Mouse (Mus musculus) layer of hippocampus, adult 18-20 months (tissue): ENCODE results near the gene Bola2. TPM values are rescaled to one million over a fixed set of nuclear protein-coding genes. Genes with fewer than 3 reads are reported as not detected.
"Not testable (repeated sequence)": the region's sequence is repeated elsewhere in the genome, so short reads cannot be mapped to it uniquely, and the experiment has no call there.

Source experiments
- DNase-seq, 2 experiments: peaks; one replicate each; pipeline ENCODE4 v3.0.0; 2022; ENCODE audit warnings: low spot score in 2 of 2
- total RNA-seq, 2 experiments: library from RNA; stranded (reverse); gene quantifications; 2 replicates each; pipeline ENCODE4 v1.2.3; 2021

Gene Bola2
- total RNA-seq, 2 experiments from 2014 or later: 105 to 106 TPM

DNA sequence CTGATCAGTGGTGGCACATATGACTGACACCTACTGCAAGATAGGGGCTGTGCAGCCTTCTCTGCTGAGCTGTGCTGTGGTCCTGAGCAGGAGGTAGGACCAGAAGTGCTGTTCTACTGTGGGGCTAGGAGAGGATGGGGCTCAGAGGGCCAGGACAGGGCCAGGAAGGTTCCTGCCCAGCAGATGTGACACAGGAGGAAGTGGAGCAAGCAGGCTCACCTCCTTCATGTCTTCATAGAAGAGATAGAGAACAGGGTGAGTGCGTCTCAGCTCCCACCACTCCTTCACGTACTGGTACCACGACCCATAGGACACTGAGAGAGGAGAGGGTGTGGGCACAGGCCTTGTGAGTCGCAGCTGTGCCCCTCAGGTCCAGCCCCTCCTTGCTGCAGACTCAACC, 7.0 kb upstream of the Bola2 start:
- DNase-seq: not testable (repeated sequence)

DNA sequence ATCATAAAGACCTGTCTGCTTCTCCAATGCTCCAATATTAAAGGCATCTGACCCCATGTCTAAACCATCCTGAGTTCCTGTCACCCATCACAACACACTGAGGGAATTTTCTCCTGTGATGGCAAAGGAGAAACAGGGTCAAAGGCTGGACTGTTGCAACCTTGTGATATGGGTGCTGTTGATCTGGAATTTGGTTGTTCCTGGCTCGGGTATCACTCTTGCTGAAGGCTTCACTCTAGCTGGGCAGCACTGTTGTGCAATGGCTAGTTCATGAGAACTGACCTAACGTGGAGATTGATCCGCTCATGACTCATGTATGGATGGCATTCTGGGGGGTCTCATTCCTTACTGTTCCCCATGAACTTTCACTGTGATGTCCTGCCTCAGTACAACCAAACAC, 6.2 kb upstream of the Bola2 start:
- no peak for DNase-seq

DNA sequence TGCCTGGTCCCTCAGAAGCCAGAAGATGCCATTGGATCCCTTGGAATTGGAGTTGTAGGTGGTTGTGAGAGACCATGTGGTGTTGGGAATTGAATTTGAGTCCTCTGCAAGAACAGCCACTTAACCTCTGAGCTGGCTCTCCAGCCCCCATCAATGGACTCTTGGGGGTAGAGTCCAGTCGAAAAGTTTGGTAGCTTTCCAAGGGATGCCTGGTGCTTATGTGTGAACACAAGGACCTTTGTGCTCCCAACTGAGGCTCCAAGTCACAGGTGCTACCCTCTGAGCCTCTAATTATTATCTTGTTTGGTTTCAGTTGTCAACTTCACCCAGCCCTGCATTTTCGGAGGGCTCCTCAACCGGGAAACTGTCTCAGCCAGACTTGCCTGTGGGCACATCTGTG, 4.5 kb upstream of the Bola2 start:
- DNase-seq: no peak

DNA sequence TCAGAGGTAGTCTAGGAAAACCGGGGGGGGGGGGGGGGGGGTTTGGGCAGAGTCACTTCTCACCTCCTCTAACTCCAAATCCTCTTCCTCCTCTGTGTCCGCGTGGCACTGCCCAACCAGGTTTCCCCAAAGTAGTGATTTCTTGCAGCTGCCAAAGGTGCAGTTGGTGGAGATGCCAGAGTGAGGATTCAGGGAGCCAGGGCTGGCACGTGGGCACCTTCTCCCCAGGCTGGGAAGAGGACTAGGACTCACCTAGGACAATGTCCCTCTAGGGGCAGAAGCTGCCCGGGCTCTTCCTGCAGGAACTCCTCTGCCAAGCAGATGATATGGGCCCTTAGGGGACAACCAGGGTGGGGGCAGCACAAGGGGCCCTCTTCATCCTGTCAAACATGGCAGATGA, 3.5 kb upstream of the Bola2 start:
- DNase-seq: no peak

DNA sequence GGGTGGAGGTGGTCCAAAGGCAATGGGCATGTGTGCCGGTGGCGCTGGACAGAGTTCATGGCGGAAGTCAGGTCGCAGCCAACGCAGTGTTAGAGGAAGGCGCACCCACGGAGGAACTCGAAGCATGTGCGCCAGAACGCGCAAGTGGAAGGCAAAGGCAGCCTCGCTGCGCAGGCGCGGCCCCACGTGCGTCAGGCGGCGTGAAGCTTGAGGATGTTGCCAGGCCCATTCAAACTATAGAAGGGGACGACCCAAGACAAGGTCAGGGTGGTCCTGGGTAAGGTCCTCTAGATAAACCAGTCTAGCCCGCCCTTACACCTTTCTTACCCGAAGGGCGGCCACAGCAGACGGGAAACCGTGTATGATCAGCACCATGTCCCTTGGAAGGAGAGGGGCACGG, 2.8 kb upstream of the Bola2 start:
- no peak for DNase-seq

DNA sequence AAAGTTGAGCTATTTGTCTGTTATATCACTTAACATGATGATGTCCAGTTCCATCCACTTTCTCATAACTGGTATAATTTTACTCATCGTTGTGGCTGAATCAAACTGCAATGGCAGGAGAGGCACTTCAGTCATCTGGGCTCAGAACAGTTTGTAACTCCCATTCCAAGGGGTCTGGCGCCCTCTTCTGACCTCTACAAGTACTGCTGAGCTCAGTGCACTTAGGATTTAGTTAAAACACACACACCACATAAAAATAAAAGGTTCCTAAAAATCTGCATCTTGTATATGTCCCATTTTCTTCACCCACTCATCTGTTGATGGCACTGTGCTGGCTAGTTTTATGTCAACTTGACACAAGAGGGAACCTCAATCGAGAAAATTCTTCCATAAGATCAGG, 1.9 kb upstream of the Bola2 start:
- DNase-seq: peak; percentile 64 to 90

DNA sequence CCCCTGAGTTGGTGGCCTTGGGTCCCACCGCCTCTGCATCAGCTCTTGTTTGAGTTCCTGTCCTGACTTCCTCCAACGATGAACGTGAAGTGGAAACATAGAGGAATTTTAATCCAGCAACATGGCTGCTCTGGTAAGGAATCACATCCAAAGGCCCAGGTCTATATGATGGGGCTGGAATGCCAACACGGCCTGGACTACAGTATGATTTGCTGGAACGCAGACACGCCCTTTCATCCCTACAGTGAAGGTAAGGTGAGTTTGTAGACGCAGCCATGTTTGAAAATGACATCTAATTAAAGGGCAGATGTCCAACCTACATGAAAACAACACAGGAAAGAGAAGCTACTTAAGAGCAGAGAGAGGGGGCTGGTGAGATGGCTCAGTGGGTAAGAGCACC, 1.4 kb upstream of the Bola2 start:
- DNase-seq: no peak

DNA sequence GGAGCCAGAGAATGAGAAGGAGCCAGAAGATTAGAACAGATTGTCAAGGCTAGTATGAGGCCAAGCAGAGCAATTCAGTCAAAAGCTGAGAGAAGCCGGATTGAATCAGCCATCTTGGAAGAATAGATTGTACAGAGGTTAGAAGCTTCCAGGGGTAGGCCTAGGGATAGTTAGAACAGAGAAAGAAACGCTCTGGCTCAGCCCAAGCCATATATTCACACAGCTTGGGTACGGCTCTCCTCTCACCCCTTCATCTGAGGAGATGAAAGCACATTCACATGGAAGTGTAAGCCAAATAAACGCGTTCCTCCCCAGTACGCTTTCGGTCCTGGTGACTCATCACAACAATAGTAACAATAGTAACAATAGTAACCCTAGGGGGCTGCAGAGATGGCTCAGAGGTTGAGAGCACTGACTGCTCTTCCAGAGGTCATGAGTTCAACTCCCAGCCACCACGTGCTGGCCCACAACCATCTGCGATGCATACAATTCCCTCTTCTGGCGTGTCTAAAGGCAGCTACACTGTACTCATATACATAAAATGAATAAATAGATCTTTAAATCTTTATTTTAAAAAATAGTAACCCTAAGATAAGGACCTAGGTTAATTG, 655 bp upstream of the Bola2 start:
- peak in 1 of 2 experiments; percentile 16 for DNase-seq

DNA sequence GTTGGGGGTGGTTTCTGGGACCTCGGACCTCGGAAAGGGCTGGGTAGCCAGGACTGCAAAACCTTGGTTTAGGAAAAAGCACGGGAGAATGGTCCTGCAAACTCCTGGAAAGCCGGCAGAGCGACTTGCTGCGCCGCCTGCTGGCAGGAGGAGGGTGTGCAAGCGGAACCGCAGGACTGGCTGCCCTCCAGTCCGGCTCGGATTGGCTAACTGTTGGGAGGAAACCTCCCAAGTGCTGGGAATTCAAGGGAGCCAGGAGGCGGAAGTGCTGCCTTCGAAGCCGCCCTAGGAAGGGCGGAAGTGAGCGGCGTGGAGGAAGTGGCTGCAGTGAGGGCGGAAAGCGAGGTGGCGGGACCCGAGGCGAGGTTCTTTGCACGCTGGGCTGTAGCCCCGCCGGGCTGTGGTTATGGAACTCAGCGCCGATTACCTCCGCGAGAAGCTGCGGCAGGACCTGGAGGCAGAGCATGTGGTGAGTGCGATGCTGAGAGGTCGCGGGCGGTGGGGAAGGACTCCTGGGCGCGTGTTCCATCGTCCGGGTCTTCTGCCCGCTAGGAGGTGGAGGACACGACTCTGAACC, 518 bp downstream of the Bola2 start, which contains the start of gene Slx1b:
Gene Slx1b (minus strand): TSS at position 154 of the 577 bp plus-strand sequence.
- DNase-seq: peak; percentile 95 to 97

DNA sequence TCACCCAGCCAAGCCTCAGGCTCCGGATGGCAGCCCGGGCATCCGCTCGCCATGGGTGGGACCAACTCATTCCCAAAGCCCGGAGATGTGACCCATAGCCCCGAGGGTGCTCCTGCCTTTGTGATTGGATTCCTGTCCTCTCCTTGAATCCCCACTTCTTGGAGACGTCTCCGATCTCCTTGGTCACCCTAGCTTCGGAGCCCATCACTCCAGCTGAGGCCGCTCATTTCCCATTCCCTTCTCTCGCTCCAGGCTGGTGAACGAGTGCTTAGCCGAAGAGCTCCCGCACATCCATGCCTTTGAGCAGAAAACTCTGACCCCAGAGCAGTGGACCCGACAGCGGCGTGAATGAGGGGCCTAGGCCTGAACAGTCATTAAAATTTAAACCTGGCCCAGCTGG, 1.1 kb downstream of the Bola2 start:
- DNase-seq: no peak

DNA sequence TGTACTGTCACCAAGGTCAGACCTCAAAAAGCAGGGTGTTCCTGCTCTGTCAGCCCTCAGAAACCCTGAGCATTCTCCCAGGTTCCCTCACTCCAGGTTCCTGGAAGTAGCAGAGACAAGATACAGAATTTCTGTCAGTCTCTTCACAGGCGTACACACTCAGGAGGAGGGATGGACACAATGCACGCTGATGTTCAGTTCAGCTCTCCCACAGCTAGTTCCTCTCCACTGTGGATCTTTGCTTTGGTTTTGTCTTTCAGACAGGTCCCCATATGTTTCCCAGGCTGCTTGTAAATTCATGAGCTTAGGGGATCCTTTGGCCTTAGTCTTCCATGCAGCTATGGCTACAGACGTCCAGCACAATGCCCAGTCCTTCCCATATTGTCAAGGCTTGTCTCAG, 1.7 kb downstream of the Bola2 start:
- DNase-seq: no peak

DNA sequence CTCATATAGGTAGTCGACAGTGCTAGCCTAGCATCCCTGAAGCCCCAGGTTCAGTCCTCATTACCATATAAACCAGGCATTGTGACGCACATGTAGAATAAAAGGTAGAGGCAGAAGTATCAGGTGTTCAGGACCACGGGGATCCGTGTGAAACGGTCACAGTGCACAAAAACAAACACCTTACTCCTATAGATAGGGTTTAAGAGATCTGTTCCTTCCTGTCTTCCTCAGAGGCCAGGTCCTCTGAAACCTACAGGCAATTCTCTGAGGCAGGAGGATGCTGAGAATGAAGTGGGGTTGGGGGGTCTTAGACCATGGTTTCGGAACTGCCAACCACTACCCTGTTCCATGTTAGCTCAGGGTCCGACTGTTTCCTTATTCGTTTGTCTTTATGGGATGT, 2.6 kb downstream of the Bola2 start:
- no peak for DNase-seq

DNA sequence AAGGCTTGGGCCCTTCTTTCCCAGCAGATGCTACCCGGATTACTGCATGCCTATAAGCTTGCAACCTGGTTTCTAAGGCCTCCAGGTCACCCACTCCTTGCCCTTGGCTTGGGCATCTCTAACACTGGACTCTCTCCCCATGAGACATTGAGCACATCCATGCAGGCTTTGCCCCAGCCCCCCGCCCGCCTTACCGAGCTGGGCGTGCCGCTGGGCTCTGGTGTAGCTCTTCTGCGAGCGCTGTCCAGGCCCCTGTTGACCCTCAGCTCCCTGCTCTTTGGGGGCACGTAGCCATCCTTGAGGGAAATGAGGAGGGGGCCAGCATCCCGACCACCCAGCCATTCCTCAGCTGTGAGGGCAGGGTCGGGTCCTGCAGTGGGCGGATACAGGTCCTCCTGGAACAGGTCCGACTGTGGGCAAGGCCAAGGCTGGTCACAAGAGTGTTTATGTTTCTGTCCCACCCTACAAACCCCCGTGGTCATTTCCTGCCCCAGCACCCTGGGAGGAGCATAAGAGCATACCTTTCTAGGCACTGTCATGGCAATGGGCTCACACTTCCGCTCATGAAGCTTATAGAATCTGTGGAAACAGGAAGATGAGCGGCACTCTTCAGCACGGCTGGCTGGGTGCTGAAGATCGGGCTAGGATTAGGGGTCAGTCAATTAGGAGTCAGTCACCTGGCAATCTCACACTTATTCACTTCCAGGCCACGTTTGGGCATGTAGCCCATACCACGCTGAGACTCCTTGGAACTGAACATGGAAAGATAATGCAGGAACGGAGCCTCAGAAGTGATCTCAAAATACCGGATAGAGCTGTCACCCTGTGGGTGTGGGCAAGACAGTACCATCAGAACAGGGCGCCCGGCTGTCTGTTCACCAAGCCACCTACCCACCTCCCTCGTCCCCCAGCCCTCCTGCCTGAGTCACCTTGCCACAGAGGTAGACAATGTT, 5.1 kb downstream of the Bola2 start:
- DNase-seq: no peak

DNA sequence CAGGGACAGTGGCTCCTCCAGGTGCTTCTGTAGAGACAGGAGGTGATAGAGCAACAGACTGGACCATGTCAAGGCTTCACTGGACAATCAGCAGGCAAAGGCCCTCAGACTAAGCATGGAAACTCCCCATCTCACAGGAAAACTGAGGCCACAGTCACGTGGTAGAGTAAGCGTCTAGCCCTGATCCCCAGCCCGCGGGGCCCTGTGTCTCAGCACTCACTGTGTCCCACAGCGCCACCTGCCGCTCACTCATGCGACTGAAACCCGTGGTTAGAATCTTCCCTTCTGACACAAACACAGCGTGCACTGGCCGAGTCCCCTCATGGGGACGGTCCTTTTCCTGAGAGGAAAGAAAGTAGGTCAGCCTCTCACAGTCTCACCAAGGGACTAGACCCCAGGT, 5.9 kb downstream of the Bola2 start:
- peak; percentile 85 to 96 for DNase-seq

DNA sequence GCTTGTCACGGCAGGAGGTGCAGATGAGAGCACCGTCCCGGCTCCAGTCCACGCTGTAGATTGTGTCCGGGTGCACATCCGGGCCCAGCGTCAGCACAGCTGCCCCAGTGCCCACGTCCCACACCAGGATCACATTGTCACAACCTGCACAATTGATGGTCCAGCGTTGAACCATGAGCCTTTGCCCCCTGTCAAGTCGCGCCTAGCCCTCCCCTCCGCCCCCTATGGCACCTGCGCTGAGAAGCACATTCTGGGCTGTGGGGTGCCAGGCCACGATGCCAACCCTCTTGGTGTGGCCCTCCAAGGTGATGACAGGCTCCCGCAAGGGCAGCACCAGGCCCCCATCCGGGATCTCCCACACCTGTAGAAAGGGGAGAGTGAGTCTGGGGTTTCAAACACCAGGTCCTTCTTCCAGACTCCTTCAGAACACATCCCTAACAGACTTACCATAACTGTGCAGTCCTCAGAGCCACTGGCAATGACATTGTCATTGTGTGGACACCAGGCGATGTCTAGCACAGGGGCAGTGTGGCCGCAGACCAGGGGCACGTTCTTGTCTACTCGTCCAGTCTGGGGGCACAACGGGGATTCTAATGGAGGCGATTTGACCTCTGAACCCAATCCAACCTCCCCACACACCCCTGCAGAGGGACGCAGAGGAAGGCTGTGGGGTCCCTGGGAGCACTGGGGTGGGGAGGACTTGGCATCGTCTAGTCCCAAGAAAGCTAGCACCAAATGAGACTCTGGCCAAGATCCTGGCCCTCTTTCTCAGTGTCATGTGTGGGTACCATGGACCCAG, 6.6 kb downstream of the Bola2 start:
- DNase-seq: no peak

DNA sequence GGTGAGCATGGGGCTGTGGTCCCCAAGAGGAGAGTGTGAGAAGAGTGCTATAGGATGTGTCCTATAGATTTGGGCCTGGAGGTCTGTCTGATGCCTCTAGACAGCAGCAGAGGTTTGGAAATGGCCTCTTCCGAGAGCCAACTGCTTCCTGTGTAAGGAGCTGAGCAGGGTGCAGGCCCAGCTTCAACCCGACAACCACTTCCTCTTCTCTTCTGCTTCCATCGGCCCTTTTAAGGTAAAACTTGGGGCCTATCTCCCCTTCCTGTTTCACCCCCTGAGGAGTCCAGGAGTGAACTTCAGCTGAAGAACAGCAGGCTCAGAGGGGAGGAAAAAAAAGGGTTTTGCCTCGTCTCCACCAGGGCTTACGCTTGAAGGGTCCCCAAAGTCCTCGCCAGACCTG, 7.2 kb downstream of the Bola2 start:
- no peak for DNase-seq

DNA sequence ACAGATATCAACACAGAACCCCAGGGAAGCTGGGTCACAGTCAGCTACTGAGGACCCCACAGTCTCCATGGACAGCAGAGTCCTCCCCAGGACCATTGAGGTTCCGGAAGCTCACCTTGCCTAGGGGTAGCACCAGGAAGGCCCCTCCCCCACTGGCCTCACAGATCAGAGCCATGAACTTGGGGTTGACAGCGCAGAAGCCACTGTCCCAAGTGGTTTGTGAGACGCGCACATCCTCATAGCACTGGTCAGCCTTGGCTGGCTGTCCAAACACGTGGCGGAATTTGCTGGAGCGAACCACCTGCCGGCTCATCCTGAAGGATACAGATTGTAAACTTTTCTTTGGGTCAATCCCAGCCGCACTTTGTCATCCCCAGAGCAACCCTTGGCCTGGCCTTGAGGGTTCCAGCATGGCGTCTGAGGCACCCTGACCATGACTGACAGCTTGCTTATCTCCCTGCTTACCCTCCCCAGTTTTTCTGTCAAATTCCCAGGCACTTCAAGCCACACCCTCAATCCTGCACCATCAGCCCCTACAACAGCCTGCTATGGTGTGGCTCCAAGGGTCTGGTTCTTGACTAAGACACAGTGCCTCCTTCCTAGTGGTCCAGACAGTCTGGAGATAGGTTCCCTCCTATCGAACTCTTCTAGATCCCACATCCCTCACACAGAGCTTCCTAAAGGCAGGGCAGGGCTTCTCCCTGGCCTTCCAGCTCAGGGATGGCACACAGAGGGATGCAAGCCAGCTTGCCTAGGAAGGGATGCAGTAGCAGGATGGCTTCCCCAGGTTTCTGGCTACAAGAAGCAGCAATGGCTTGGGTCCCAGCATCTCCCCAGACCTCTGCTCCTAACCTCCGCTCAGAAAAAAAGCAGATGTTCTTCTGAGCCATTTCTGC, 7.9 kb downstream of the Bola2 start:
- peak in 1 of 2 experiments; percentile 37 for DNase-seq

DNA sequence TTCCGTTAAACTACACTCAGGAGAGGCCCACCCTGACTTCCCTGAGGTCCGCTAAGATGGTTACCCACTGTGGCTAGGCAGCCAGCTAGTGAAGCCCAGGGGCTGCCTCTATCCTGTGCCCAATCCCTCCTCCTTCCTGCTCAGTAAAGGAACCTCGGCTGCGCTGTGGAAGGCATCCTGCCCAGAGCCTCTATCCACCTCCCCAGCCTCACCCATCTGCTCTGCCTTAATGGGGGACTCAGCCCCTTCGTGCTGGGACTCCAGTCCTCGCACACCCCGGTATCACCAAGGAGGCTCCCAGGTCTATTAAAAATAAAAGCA, 8.5 kb downstream of the Bola2 start:
- DNase-seq: peak in 1 of 2 experiments; percentile 48

DNA sequence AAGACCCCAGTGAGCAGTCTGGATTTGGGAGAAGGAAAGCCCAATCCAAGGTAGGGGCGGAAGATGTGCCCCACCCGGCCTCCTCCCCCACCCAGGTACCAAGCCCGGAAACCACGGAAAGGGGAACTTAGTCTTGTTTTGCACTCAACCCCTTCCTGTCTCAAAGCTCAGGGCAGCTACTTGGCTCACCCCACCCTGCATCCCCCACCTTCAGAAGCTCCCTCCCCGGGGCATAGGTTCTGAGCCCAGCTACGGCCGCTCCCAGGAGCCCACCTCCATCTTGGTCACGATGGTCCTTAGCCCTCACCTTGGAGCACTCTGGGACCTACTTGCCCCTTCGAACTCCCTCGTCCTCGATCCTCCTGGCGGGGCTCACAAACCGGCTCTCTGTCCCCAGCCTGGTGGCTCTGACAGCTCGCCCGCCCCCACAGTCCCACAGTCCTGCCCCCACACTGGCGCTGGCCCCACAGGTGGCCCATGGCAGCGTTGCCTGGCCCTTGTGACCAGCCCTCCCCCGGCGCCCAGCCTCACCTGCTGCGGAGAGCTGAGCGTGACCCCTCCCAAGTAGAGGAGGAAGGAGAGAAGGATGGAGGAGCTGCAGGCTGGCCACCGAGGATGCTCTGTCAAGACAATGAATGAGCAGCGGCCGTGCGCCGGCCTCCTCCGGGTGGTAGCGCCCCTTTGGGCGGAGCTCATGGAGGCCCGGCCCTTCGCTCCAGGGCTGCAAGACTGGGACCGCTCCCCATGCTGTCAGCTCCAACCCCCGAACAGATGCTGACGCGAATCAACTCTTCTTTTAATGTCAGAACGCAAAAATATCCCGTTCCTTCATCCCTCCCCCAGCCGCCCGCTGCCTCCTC, 9.2 kb downstream of the Bola2 start:
- DNase-seq: peak; percentile 90 to 94
